Mouse (Mus musculus) fibroblast of lung, adult 2 months (primary cell): Measurements from ENCODE around the gene Krtap4-8.
"Not testable (repeated sequence)": the region's sequence is repeated elsewhere in the genome, so short reads cannot be mapped to it uniquely, and the experiment has no call there.

Experiments used
- DNase-seq: peaks from one replicate; pipeline ENCODE4 v3.0.0-alpha.2; 2011; ENCODE audit warnings: low read depth

The Krtap4-8 gene

DNA sequence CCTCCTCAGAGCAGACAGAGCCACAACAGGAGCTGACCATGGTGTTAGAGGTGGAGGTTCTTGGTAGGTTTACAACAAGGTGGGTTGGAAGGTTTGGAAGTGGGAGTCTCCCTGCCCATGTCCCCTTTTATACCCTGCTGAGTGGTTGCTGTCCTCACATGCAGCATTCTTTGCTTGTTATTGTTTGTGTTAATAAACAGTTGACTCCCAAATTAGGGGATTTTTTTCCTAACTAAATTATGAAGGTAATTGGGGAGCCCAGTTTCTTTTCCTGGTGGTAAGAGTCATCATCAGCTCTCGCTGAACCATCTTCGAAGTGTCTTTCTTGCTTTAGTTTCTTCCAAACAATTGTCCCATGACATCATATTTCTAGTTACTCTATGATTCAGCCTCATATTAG lies at the start of gene Krtap4-8:
Gene Krtap4-8 (minus strand): TSS at position 101 of the 400 bp plus-strand sequence.
- no peak for DNase-seq

DNA sequence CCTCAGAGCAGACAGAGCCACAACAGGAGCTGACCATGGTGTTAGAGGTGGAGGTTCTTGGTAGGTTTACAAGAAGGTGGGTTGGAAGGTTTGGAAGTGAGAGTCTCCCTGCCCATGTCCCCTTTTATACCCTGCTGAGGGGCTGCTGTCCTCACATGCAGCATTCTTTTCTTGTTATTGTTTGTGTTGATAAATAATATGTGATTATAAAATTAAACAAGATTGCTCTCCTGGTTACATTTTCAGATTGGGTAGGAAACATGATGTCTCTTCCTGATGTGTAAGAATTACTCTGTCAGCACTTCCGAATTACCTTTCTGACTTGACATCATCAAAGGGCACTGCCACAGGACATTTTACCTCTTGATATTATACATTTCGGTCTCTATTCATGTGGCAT lies 35.1 kb upstream of the Krtap4-8 start, which contains the start of gene Gm11564:
Gene Gm11564 (minus strand): TSS at position 101 of the 400 bp plus-strand sequence.
- DNase-seq = not testable (repeated sequence)

DNA sequence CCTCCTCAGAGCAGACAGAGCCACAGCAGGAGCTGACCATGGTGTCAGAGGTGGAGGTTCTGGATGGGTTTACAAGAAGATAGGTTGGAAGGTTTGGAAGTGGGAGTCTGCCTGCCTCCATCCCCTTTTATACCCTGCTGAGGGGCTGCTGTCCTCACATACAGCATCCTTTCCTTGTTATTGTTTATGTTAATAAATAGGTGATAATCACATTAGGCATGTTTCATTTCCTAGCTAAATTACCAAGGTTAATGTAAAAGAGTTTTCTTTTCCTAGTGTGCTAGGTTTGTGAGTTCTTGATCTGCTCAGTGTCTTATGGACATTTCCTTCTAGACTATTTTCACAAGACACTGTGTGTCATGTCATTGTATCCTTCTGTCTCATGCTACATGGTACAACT lies 29.3 kb upstream of the Krtap4-8 start, which contains the start of gene Krtap4-13:
Gene Krtap4-13 (minus strand): TSS at position 101 of the 400 bp plus-strand sequence.
- DNase-seq = not testable (repeated sequence)

DNA sequence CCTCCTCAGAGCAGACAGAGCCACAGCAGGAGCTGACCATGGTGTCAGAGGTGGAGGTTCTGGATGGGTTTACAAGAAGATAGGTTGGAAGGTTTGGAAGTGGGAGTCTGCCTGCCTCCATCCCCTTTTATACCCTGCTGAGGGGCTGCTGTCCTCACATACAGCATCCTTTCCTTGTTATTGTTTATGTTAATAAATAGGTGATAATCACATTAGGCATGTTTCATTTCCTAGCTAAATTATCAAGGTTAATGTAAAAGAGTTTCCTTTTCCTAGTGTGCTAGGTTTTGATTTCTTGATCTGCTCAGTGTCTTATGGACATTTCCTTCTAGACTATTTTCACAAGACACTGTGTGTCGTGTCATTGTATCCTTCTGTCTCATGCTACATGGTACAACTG lies 23.8 kb upstream of the Krtap4-8 start, which contains the start of gene Gm11554:
Gene Gm11554 (minus strand): TSS at position 101 of the 400 bp plus-strand sequence.
- not testable (repeated sequence) for DNase-seq

DNA sequence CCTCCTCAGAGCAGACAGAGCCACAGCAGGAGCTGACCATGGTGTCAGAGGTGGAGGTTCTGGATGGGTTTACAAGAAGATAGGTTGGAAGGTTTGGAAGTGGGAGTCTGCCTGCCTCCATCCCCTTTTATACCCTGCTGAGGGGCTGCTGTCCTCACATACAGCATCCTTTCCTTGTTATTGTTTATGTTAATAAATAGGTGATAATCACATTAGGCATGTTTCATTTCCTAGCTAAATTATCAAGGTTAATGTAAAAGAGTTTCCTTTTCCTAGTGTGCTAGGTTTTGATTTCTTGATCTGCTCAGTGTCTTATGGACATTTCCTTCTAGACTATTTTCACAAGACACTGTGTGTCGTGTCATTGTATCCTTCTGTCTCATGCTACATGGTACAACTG lies 18.3 kb upstream of the Krtap4-8 start, which contains the start of gene Gm11569:
Gene Gm11569 (minus strand): TSS at position 101 of the 400 bp plus-strand sequence.
- not testable (repeated sequence) for DNase-seq

DNA sequence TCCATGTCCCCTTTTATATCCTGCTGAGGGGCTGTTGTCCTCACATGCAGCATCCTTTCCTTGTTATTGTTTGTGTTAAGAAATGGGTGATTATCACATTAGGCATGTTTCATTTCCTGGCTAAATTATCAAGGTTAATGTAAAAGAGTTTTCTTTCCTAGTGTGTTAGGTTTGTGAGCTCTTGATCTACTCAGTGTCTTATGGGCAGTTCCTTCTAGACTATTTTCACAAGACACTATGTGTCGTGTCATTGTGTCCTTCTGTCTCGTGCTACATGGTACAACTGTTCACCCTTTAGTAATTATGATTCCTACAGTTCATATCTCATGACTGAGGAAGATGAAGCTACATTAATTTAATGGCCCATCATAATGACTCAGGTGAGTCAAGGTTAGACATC lies 12.9 kb upstream of the Krtap4-8 start, which contains the start of gene Gm11596:
Gene Gm11596 (minus strand): TSS at position 101 of the 400 bp plus-strand sequence.
- DNase-seq = no peak

- DNase-seq = not testable (repeated sequence)
Measured at GRCm38 (mm10) chr11:99784900-99785299, 4.4 kb upstream of the Krtap4-8 start, which contains the start of gene Krtap4-9. Gene Krtap4-9 (plus strand): TSS chr11:99785200.

DNA sequence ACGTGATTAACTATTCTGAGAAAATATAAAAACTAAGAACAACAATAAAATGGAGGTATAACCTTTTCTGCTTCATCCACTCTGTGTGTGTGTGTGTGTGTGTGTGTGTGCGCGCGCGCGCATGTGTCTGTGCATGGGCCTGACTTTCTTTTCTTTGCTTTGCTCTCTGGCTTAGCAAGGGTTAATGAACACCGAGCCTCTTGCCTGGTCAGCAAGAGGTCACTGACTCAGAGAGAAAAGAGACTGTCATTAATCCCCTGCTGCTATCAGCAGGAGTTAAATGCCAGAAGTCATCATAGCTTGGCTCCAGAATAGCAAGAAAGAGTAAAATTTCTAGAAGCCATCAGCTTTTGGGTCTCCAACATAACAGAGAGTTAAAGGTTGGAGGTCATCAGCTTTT lies 2.1 kb downstream of the Krtap4-8 start:
- DNase-seq = no peak

GRCm38 (mm10) chr11:99772813-99773212 lies 7.7 kb downstream of the Krtap4-8 start, which contains the start of gene Gm11595:
Gene Gm11595 (minus strand): TSS chr11:99772913.
- DNase-seq = not testable (repeated sequence)

DNA sequence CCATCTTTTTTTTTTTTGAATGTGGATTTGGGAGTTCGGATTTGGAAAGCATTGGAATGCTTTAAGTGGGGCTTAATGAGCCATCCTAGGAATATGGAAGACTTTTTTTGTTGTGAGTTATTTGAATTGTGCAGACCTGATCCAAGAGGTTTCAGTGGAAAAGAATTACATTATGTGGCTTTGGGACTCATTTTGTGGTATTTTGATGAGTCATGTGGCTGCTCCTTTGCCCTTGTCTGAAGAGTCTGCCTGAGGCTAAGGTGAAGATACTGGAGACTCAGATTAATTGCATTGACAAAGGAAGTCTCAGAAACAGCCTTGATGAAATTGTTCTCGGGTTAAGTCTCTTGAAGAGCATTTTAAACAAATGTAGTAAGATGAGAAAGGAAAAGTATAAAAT lies 12.1 kb downstream of the Krtap4-8 start:
- DNase-seq = no peak

DNA sequence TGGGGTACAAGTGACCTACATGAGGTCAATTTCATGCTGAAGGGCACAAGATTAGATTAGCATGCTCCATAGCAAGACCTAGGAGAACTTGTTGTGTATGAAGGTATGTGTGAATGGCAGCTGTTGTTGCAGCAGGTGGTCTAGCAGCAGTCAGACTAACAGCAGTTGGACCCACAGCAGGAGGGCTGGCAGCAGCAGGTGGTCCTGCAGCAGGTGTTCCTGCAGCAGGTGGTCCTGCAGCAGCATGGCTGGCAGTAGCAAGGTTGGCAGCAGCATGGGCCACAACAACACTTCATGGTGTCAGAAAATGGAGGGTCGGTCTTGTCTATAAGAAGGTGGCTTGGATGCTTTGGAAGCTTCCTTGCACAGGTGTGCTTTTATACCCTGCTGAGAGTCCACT lies 21.6 kb downstream of the Krtap4-8 start:
- no peak for DNase-seq

GRCm38 (mm10) chr11:99743985-99744384 lies 36.5 kb downstream of the Krtap4-8 start:
- DNase-seq = no peak

GRCm38 (mm10) chr11:99734190-99734589 lies 46.3 kb downstream of the Krtap4-8 start, which contains the start of gene Gm14180:
Gene Gm14180 (minus strand): TSS chr11:99734290.
- DNase-seq = no peak
